Mouse (Mus musculus) thymus, postnatal 0 days (tissue): ENCODE measurements at regions not wholly inside any gene's neighbourhood (a gene's known extent, or its start where the extent isn't known, plus 50 kb on each side); places are given as distances from the start of the nearest gene placed in this dataset.

Experiments
- DNase-seq: peaks from one replicate; pipeline ENCODE4 v3.0.0-alpha.2; 2015; ENCODE audit warnings: low spot score

DNA sequence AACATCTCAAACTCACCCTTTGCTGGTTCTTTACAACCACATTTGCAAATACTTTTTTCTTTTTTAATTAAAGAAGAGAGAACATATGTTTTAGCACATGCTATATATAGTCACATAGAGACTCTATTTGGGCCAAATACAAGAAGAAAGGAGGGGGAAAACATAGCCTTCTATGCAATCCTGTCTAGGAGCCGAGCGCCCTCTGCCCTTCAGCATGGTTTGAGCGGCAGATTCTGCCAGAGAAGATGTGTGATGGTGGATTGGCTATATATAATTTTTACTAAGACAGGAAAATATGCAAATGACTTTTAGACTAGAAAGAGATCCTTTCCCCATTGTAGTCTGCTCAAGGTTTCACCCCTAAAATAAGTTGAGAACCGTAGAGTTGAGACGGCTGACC lies 60.0 kb upstream of the Myom1 start:
- DNase-seq: no peak

DNA sequence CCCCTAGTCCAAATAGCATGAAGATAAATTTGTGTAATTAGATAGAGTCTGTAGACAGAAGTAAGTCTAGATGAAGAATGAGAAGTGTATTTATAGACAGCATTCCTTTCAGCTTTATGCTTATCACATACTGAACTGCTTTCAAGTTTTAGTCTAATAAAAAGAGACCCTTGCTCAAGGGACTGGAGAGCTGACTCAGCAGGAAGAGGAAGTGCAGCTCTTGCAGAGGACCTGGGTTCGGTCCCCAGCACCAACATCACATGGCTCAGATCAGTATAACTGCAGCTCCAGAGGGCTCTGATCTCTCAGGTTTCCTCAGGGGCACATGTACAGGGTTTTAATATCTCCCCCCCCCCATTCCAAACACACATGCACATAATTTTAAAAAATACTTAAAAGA lies 68.2 kb upstream of the Myom1 start:
- no peak for DNase-seq

DNA sequence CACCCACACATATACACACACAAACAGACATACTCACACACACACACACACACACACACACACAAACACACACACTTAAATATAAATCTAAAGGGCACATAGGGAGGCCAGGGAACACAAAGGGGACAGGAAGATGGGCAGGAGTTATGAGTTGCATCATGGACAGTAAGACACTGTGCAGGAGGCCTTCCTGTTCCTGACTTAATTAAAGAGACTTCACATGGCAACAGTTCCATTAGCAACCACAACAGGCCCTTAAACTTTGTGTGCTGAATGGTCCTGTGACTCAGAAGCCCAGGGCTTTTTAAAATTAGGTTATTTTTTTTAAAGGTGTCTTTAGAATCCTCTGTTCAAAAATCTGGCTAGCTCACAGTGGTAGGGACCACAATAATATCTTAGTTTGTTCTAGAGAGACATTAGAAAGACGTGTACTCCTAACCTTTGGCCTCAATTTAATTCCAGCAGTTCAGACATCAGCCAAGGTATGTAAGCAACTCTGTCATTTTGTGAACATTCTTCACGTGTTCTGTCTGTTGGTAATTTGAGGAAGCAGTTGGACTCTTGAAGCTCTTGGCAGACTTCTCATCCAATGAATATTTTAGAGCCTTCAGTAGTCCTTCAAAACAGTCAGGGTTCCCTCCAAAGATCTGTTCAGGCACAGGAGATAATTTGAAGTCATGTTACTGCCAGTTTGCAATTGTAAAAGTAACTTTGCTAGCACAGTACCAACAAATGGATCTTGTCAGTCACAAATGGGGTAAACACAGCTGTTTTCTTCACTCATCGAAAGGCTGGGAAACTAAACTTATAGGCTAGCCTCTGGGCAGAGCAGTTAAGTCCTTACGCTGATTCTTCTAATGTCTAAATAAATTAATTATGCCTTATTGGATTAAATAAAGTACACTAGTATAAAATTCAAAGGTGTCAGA lies 69.0 kb upstream of the Myom1 start:
- no peak for DNase-seq

DNA sequence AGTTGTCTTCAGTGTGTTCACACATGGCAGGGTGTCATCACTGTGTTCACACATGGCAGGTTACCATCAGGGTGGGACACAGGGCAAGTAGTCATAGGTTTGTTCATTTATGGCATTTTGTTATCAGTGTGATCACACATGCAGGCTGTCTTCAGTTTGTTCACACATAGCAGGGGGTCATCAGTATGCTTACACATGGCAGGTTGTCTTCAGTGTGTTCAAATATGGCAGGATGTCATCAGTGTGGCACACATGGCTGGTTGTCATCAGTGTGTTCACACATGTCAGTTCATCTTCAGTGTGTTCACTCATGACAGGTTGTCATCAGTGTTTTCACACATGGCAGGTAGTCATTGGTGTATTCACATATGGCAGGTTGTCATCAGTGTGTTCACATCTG lies 69.9 kb upstream of the Myom1 start:
- no peak for DNase-seq

DNA sequence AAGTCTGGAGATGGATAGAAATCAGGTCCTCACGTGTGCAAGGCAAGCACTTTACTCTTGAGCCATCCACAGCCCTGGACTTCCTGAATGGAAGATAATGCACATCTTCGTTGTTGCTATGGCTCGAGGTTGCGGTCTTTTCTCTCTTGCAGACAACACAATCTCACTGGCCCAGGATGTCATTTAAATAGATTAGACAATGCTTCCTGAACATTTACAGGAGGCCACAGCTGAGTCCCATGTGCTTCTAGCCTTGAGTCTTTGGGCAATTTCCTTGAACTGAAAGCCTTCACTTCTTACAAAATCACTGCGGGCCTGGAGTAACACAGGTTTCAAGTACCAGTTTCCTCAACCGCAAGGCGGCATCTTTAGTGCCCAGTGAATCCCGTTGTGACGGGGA lies 71.8 kb upstream of the Myom1 start:
- no peak for DNase-seq

DNA sequence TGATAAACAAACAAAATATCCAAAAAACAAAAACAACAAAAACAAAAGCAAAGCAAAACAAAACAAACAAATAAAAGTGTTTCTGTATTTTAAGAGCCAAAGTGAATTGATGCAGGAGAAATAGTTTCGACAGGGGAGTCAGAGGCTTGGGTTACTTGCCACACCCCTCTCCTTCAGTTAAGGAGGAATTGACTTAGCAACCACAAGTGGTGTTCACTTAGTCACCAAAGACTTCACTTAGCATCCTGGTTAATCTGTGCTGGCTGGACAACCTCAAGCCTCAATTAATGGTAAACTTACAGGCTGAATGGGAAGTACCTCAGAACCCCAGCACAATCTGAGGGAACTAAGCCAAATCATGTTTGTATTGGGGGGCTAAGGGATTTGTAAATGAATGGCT lies 72.9 kb upstream of the Myom1 start:
- no peak for DNase-seq

DNA sequence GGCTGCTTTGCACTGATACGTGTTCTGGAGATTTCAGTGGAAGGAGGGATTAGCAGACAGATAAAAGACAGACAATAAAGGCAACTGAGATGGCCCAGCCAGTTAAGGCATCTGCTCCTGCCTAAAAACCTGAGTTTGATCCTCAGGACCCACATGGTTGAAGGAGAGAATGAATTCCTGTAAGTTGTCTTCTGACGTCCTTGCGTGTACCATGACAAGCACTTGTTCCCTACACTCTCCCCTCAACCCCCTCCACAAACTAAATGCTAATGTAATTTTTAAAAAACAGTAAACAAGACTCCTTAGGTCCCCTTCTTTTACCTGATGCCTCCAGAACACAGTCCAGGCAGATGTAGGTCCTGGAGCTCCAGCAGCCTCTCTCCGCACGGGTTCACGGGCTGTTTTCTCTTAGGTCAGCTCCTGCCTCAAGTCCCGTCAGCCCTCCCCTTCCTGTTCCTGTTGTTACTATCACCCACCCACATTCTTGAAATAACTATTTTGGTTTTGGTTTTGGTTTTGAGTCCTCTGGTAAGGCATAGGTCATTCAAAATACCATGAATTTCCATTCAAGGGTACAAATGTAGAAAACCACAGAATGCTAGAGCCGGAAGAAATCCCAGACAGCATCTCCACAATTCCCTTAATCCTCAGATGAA lies 71.3 kb upstream of the Tgif1 start:
- peak; percentile 49 for DNase-seq

DNA sequence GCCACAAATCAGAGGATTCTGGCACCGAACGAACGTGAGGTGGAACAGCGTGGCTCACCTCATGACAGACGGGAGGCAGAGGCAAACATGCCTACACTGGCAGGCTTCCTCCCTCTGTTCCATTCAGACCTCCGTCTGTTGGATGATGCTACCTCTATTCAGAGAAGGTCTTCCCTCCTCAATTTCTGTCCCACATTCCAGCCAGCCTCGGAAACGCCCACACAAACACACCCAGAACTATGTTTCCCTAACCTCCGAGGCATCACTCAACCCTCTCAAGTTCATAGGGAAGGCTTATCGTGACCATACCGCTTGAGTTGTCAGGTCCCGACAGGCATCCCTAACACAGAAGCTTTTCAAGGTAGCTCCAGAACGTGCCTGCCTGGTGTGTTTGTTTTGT lies 68.3 kb upstream of the Tgif1 start:
- no peak for DNase-seq

DNA sequence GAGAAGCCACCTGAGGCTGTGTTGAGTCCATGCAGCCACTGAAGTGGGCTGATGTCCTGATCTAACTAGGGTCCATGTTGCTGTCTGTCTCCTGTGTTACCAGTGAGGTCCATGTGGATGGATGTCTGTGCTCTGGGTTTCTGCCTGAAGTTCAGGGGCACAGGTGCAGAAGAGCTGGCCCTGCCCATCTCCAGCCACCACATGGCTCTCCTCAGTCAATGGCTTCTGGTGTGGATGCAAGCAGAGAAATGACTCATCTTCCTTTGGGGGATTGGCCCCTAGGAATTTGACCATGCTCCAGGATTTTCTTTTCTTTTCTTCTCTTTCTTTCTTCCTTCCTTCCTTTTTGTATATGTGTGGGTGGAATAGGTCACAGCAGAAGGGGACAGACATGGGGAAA lies 66.8 kb upstream of the Tgif1 start:
- no peak for DNase-seq

DNA sequence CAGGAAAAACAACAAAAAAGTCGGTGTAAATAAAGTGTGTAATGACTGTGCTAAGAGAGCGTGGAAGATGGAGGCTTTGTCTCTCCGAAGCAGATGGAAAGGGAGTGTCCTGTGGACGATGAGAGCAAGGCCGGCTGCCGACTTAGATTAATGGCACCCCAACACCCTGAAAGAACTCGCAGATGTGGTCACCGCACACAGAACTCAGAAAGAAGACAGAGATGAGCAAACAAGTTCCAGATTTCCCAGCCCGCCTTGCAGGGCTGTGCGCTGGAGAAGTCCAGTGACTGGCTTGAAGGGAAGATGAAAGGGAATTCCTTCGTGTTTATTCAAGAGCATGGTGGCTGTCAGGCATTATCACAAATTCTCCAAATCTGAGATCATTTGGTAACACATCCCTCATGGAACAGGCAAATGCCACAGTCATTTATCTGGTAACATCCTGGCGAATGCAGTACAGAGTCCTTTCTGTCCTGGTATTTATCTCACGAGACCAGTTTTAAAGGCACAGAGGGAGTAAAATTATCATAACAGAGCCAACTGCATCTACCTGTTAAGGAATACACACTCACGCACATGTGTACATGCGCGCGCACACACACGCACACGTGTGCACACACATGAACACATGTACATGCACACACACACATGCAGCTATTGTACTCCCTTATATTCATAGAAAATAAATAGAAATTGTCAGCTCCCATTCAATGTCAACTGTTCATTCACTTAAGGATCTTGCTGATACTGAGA lies 64.0 kb upstream of the Tgif1 start:
- DNase-seq: no peak

DNA sequence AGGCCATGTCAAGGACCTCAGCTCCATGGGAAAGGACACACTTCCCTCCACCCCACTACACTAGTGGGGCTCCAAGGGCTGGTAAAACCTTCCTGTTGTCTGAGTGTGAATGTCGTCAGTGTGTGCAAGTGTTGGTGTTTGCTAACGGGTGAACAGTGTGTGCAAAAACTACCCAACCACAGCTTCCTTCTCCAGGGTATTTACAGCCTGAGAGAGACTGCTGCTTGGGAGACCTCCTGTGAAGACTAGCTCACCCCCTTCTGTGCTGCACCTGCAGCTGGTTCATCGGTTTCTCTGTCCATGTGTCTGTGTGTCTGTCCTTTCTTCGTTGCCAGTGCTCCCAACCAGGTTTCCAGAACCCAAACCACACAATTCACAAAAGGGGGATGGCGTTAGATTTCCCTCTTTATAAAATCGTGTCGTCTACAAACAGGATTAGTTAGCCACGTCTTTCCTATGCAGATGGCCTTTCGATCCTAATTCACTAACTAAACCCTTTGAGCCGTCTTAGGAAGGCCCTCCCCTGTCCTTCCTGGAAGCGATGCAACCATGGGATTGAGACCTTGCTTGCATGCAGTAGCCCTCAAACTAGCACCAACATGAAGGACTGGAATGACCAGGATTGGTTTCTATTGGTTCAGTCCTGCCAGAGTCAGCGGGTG lies 62.9 kb upstream of the Tgif1 start:
- DNase-seq: peak; percentile 46

DNA sequence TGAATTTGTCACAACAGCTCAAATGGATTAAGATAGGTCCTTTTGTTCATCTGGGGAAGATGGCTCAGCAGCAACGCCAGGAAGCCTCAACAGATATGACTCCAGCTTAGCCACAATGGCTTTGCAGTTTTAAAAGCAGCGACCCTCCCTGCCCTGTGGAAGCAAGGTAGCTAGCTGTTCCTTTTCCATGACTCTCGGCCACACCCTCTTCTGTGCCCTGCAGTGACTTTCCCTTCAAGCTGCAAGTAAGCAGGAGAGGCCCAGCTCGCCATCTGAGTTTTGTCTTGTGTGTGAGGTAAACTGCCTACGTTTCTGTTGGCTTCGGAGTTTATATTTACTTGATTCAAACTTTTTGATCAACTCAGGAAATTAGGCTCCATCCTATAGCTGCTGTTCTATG lies 62.1 kb upstream of the Tgif1 start:
- no peak for DNase-seq

DNA sequence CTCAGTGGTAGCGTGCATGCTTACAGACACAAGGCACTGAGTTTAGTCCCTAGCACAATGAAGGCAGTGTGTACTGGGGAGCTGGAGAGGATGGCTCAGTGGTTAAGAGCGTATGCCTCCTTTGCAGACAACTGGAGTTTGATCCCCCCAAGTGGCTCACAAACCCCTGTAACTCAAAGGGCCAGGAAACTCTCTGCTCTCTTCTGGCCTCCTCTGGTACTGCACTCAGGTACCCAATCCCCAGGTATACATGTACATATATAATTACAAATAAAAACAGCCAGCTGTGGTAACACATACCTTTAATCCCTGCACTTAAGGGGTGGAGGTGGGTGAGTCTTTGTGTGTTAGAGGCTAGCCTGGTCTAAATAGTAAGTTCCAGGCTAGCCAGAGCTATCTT lies 56.9 kb upstream of the Tgif1 start:
- peak; percentile 42 for DNase-seq

DNA sequence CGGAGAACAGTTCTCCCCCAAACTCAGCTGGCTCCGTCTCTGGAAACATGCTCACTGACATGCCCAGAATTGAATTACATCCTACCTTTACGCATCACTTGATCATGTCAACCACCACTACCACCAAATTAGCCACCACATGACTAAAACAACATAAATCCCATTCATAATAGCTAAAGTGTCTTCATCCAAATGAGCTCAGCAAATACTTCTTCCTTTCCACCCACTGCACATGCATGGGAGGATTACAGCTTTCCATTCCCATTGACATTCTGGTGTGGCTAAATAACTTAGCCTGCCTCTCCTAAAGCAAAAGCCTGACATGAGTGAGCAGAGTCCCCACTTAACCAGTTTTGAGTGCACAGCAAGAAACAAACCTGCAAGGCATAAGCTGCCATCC lies 56.2 kb upstream of the Tgif1 start:
- no peak for DNase-seq

DNA sequence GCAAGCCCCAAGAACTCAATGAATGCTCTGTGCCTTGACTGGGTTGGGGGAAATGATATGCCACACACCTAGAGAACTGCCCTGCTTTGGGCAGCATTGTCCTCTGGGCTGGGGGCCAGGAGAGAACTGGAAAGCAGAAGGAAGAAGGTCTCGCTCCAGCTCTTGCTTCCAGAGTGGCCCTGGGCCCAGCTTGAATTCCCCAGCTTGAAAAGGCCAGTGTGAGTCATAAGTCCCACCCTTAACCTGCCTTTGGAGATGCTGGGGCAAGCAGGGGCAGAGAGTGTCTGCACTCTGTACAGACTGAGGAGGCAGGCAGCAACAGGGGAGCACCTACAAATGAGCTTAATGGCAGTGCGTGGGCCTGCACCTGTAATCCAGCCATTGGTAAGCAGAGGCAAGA lies 55.0 kb upstream of the Tgif1 start:
- no peak for DNase-seq
